Mouse (Mus musculus) kidney, embryonic 14.5 days (tissue): Measurements from ENCODE around the gene Galnt11. TPM values are rescaled to one million over a fixed set of nuclear protein-coding genes. Genes with fewer than 3 reads are reported as not detected.
A peak's percentile ranks its signal among the peaks of the same experiment; 100 is the strongest.
"Not testable (repeated sequence)": the region's sequence is repeated elsewhere in the genome, so short reads cannot be mapped to it uniquely, and the experiment has no call there.

Source experiments
- ATAC-seq: fragments of 200-750 bp; cut with Nextera tagmentation; 2 replicates; pipeline ENCODE4 v1.8.0; 2017; ENCODE audit warnings: moderate number of reproducible peaks, mild to moderate bottlenecking, moderate TSS enrichment, moderate library complexity; ENCODE audit not compliant: low FRiP score, low TSS enrichment
- H3K27ac ChIP-seq: fragments of 300-500 bp; sonication (generic); 2 replicates; pipeline ENCODE4 v1.5.1; 2014; ENCODE audit warnings: low read depth, mild to moderate bottlenecking, low read length, moderate library complexity, mixed read lengths
- H3K27me3 ChIP-seq: fragments of 300-500 bp; sonication (generic); 2 replicates; pipeline ENCODE4 v1.6.1; 2014; ENCODE audit warnings: mild to moderate bottlenecking, low read length; ENCODE audit not compliant: control insufficient read depth, insufficient read depth
- H3K36me3 ChIP-seq: fragments of 300-500 bp; sonication (generic); 2 replicates; pipeline ENCODE4 v1.6.1; 2014; ENCODE audit warnings: low read length, mixed read lengths; ENCODE audit not compliant: control insufficient read depth, insufficient read depth
- H3K4me1 ChIP-seq: fragments of 300-500 bp; sonication (generic); 2 replicates; pipeline ENCODE4 v1.6.1; 2014; ENCODE audit warnings: low read length, mixed read lengths; ENCODE audit not compliant: control insufficient read depth, insufficient read depth
- H3K4me2 ChIP-seq: fragments of 300-500 bp; sonication (generic); replicated peaks from 2 replicates; pipeline ENCODE4 v1.6.1; 2014; ENCODE audit warnings: low read depth, mild to moderate bottlenecking, low read length
- H3K4me3 ChIP-seq: fragments of 300-500 bp; sonication (generic); 2 replicates; pipeline ENCODE4 v1.5.1; 2014; ENCODE audit warnings: mild to moderate bottlenecking, low read length
- H3K9ac ChIP-seq: fragments of 300-500 bp; sonication (generic); 2 replicates; pipeline ENCODE4 v1.6.1; 2014; ENCODE audit warnings: low read depth, mild to moderate bottlenecking, low read length, moderate library complexity
- H3K9me3 ChIP-seq: fragments of 300-500 bp; sonication (generic); 2 replicates; pipeline ENCODE4 v1.6.1; 2016; ENCODE audit warnings: low read length; ENCODE audit not compliant: control insufficient read depth
- WGBS: fragments of 180-500 bp; shearing (Covaris S2); extraction: QIAGEN DNeasy Blood & Tissue Kit; methylation state at CpG from one replicate; pipeline ENCODE4 v1.1.7; 2014; 5-methylcytosine and 5-hydroxymethylcytosine counted together
- polyA plus RNA-seq: library from polyadenylated mRNA; unstranded; fragments of >200 nt; fragmentation: Nextera tagmentation; extraction: Ambion mirVana; gene quantifications from 2 replicates; pipeline ENCODE4 v1.2.1, GENCODE M21; 2014

Gene Galnt11
- 25.5 and 42.9 TPM in 2 replicates for polyA plus RNA-seq

- H3K36me3 ChIP-seq = no peaks in the 10 kb centered on the region
- H3K4me3 ChIP-seq = peak within 1 kb of the TSS; percentile 63
- no peaks in the 10 kb centered on the region for H3K27me3 ChIP-seq
- peak within 1 kb of the TSS; percentile 84 for H3K9ac ChIP-seq
- no peak for ATAC-seq
- 86% methylated on average over 3 of the region's 3 CpGs for whole genome bisulfite sequencing
- H3K27ac ChIP-seq = peak within 1 kb of the TSS; percentile 87
- H3K4me2 ChIP-seq = peak within 1 kb of the TSS; percentile 45
- no peaks in the 10 kb centered on the region for H3K9me3 ChIP-seq
- peaks cover 5% of the 10 kb centered on the region for H3K4me1 ChIP-seq
These were observed at the start of gene Galnt11 for GRCm38 (mm10) chr5:25221604-25222003. TSS of gene Galnt11 (plus strand) at chr5:25221904.

GRCm38 (mm10) chr5:25177937-25178336 is 43.8 kb upstream of the Galnt11 start:
- H3K4me3 ChIP-seq, H3K27me3 ChIP-seq, H3K27ac ChIP-seq, H3K4me1 ChIP-seq, H3K9ac ChIP-seq, H3K9me3 ChIP-seq, ATAC-seq, H3K4me2 ChIP-seq, H3K36me3 ChIP-seq: not testable (repeated sequence)
- 91% methylated on average over 5 of the region's 5 CpGs for WGBS

GRCm38 (mm10) chr5:25178543-25178942 is 43.2 kb upstream of the Galnt11 start:
- H3K27me3 ChIP-seq, H3K9me3 ChIP-seq, H3K4me2 ChIP-seq, H3K4me1 ChIP-seq, H3K27ac ChIP-seq, H3K9ac ChIP-seq, H3K36me3 ChIP-seq, H3K4me3 ChIP-seq, ATAC-seq: not testable (repeated sequence)
- WGBS = 49% methylated on average over 4 of the region's 4 CpGs

- Histone ChIP-seq H3K9me3 (no peaks in the 10 kb centered on the region), H3K27ac (no peak overlapping the region), H3K4me3 (no peak overlapping the region), H3K4me2 (no peak overlapping the region), H3K9ac (no peak overlapping the region), H3K36me3 (no peaks in the 10 kb centered on the region), H3K27me3 (no peaks in the 10 kb centered on the region), H3K4me1 (no peaks in the 10 kb centered on the region)
- no peak for ATAC-seq
- 92% methylated on average over 4 of the region's 4 CpGs for WGBS
These were observed 42.4 kb upstream of the Galnt11 start for GRCm38 (mm10) chr5:25179284-25179683.

GRCm38 (mm10) chr5:25179936-25180488 is 41.7 kb upstream of the Galnt11 start:
- H3K4me1 ChIP-seq = no peaks in the 10 kb centered on the region
- H3K36me3 ChIP-seq = no peaks in the 10 kb centered on the region
- H3K27me3 ChIP-seq = no peaks in the 10 kb centered on the region
- no peak overlapping the region for H3K4me3 ChIP-seq
- WGBS = 80% methylated on average over 3 of the region's 3 CpGs
- H3K9ac ChIP-seq = no peak overlapping the region
- no peak overlapping the region for H3K27ac ChIP-seq
- H3K4me2 ChIP-seq = no peak overlapping the region
- 0 out of 2 replicates have a peak, but pooled peaks have one; percentile 32 for ATAC-seq
- H3K9me3 ChIP-seq = no peaks in the 10 kb centered on the region

GRCm38 (mm10) chr5:25181004-25181531 is 40.6 kb upstream of the Galnt11 start, which contains the start of gene Galntl5:
TSS of gene Galntl5 (plus strand) at chr5:25181460.
- H3K36me3 ChIP-seq = no peaks in the 10 kb centered on the region
- no peak within 1 kb of the TSS for H3K27ac ChIP-seq
- H3K4me2 ChIP-seq = no peak within 1 kb of the TSS
- H3K9me3 ChIP-seq = no peaks in the 10 kb centered on the region
- H3K4me3 ChIP-seq = no peak within 1 kb of the TSS
- no peak for ATAC-seq
- H3K4me1 ChIP-seq = no peaks in the 10 kb centered on the region
- H3K27me3 ChIP-seq = no peaks in the 10 kb centered on the region
- H3K9ac ChIP-seq = no peak within 1 kb of the TSS
- WGBS = 94% methylated on average over 1 of the region's 1 CpGs

- no peak for ATAC-seq
- no peaks in the 10 kb centered on the region for H3K9me3 ChIP-seq
- no peak overlapping the region for H3K9ac ChIP-seq
- no peaks in the 10 kb centered on the region for H3K27me3 ChIP-seq
- no peaks in the 10 kb centered on the region for H3K36me3 ChIP-seq
- 0 out of 2 replicates have a peak, but pooled peaks cover 4% of the 10 kb centered on the region for H3K4me1 ChIP-seq
- H3K4me3 ChIP-seq = no peak overlapping the region
- no peak overlapping the region for H3K4me2 ChIP-seq
- 89% methylated on average over 4 of the region's 4 CpGs for WGBS
- no peak overlapping the region for H3K27ac ChIP-seq
These were observed 38.1 kb upstream of the Galnt11 start for GRCm38 (mm10) chr5:25183595-25183994.

- H3K27ac ChIP-seq = no peak overlapping the region
- no peaks in the 10 kb centered on the region for H3K27me3 ChIP-seq
- no peak overlapping the region for H3K4me3 ChIP-seq
- 55% methylated on average over 2 of the region's 2 CpGs for WGBS
- no peaks in the 10 kb centered on the region for H3K36me3 ChIP-seq
- H3K9ac ChIP-seq = no peak overlapping the region
- 0 out of 2 replicates have a peak, but pooled peaks cover 4% of the 10 kb centered on the region for H3K4me1 ChIP-seq
- no peak overlapping the region for H3K4me2 ChIP-seq
- no peaks in the 10 kb centered on the region for H3K9me3 ChIP-seq
- no peak for ATAC-seq
These were observed 37.1 kb upstream of the Galnt11 start for GRCm38 (mm10) chr5:25184594-25184993.

- Histone ChIP-seq H3K4me1 (0 out of 2 replicates have a peak, but pooled peaks cover 4% of the 10 kb centered on the region), H3K9me3 (no peaks in the 10 kb centered on the region), H3K27me3 (no peaks in the 10 kb centered on the region), H3K9ac (no peak overlapping the region), H3K36me3 (no peaks in the 10 kb centered on the region), H3K4me3 (no peak overlapping the region), H3K27ac (no peak overlapping the region), H3K4me2 (no peak overlapping the region)
- ATAC-seq = no peak
These were observed 34.0 kb upstream of the Galnt11 start for GRCm38 (mm10) chr5:25187727-25188126.
